Mouse (Mus musculus): ENCODE measurements around the gene Atxn1.

Gene Atxn1

GRCm38 (mm10) chr13:45524791-45525435, 439.9 kb downstream of the Atxn1 start:
- no peak for DNase-seq (ENCODE audit: low spot score)

GRCm38 (mm10) chr13:45524305-45524704, 440.5 kb downstream of the Atxn1 start:
- DNase-seq (ENCODE audit: low spot score), result no peak

GRCm38 (mm10) chr13:45516501-45517393, 448.1 kb downstream of the Atxn1 start:
- DNase-seq (ENCODE audit: low spot score), result no peak

GRCm38 (mm10) chr13:45514832-45515422, 449.9 kb downstream of the Atxn1 start:
- no peak for DNase-seq (ENCODE audit: low spot score)

- no peak for DNase-seq (ENCODE audit: low spot score)
These were observed 450.7 kb downstream of the Atxn1 start for GRCm38 (mm10) chr13:45514115-45514514.

GRCm38 (mm10) chr13:45513009-45513984, 451.5 kb downstream of the Atxn1 start:
- no peak for DNase-seq (ENCODE audit: low spot score)

- no peak for DNase-seq (ENCODE audit: low spot score)
These were observed 452.3 kb downstream of the Atxn1 start for GRCm38 (mm10) chr13:45512531-45512930.

- no peak for DNase-seq (ENCODE audit: low spot score)
These were observed 452.9 kb downstream of the Atxn1 start for GRCm38 (mm10) chr13:45511706-45512435.

- DNase-seq (ENCODE audit: low spot score), result no peak
These were observed 455.4 kb downstream of the Atxn1 start for GRCm38 (mm10) chr13:45509366-45509765.

GRCm38 (mm10) chr13:45508495-45508894, 456.3 kb downstream of the Atxn1 start:
- no peak for DNase-seq (ENCODE audit: low spot score)

- peak; percentile 17 for DNase-seq (ENCODE audit: low spot score)
These were observed 457.3 kb downstream of the Atxn1 start, which contains the start of gene Gmpr for GRCm38 (mm10) chr13:45507274-45508229. TSS of gene Gmpr (plus strand) at chr13:45507444.

- no peak for DNase-seq (ENCODE audit: low spot score)
These were observed 459.3 kb downstream of the Atxn1 start for GRCm38 (mm10) chr13:45505546-45505945.

GRCm38 (mm10) chr13:45502791-45503190, 462.0 kb downstream of the Atxn1 start:
- DNase-seq (ENCODE audit: low spot score), result no peak

- DNase-seq (ENCODE audit: low spot score), result no peak
These were observed 464.9 kb downstream of the Atxn1 start for GRCm38 (mm10) chr13:45499906-45500305.

Measured in T-cell, adult 2 months (primary cell).